Mouse (Mus musculus) limb, embryonic 11.5 days (tissue): ENCODE data around the gene Arl6ip5. TPM values are rescaled to one million over a fixed set of nuclear protein-coding genes. Genes with fewer than 3 reads are reported as not detected.

ENCODE experiments used
- ATAC-seq: fragments of 200-750 bp; cut with Nextera tagmentation; 2 replicates; pipeline ENCODE4 v1.8.0; 2017; ENCODE audit warnings: low read depth; ENCODE audit not compliant: insufficient number of reproducible peaks, low FRiP score, low TSS enrichment
- DNase-seq: peaks from one replicate; pipeline ENCODE4 v3.0.0-alpha.2; 2015; ENCODE audit warnings: low spot score
- H3K27ac ChIP-seq: fragments of 300-500 bp; sonication (generic); replicated peaks from 2 replicates; pipeline ENCODE4 v1.5.1; 2014; ENCODE audit warnings: low read depth, mild to moderate bottlenecking, low read length
- H3K27me3 ChIP-seq: fragments of 300-500 bp; sonication (generic); 2 replicates; pipeline ENCODE4 v1.6.1; 2014; ENCODE audit warnings: mild to moderate bottlenecking, low read length, mixed read lengths; ENCODE audit not compliant: control insufficient read depth, insufficient read depth
- H3K36me3 ChIP-seq: fragments of 300-500 bp; sonication (generic); 2 replicates; pipeline ENCODE4 v1.6.1; 2014; ENCODE audit warnings: mild to moderate bottlenecking, low read length, moderate library complexity, mixed read lengths; ENCODE audit not compliant: control insufficient read depth, insufficient read depth
- H3K4me1 ChIP-seq: fragments of 300-500 bp; sonication (generic); 2 replicates; pipeline ENCODE4 v1.6.1; 2014; ENCODE audit warnings: low read length, mixed read lengths; ENCODE audit not compliant: control insufficient read depth, insufficient read depth
- H3K4me2 ChIP-seq: fragments of 300-500 bp; sonication (generic); 2 replicates; pipeline ENCODE4 v1.6.1; 2014; ENCODE audit warnings: low read depth, mild to moderate bottlenecking, moderate library complexity; ENCODE audit not compliant: severe bottlenecking
- H3K4me3 ChIP-seq: fragments of 300-500 bp; sonication (generic); 2 replicates; pipeline ENCODE4 v1.5.1; 2014; ENCODE audit warnings: low read depth, low read length
- H3K9ac ChIP-seq: fragments of 300-500 bp; sonication (generic); 2 replicates; pipeline ENCODE4 v1.6.1; 2014; ENCODE audit warnings: mild to moderate bottlenecking, low read length
- H3K9me3 ChIP-seq: fragments of 300-500 bp; sonication (generic); 2 replicates; pipeline ENCODE4 v1.6.1; 2016; ENCODE audit warnings: low read length; ENCODE audit not compliant: control insufficient read depth
- WGBS: fragments of 180-500 bp; shearing (Covaris S2); extraction: QIAGEN DNeasy Blood & Tissue Kit; methylation state at CpG from one replicate; pipeline ENCODE4 v1.1.7; 2014; 5-methylcytosine and 5-hydroxymethylcytosine counted together
- polyA plus RNA-seq: library from polyadenylated mRNA; unstranded; fragments of >200 nt; fragmentation: Nextera tagmentation; extraction: Ambion mirVana; gene quantifications from 2 replicates; pipeline ENCODE4 v1.2.1, GENCODE M21; 2014

The Arl6ip5 gene
- polyA plus RNA-seq, 1 experiment from 2014 or later = 30.4 TPM

DNA sequence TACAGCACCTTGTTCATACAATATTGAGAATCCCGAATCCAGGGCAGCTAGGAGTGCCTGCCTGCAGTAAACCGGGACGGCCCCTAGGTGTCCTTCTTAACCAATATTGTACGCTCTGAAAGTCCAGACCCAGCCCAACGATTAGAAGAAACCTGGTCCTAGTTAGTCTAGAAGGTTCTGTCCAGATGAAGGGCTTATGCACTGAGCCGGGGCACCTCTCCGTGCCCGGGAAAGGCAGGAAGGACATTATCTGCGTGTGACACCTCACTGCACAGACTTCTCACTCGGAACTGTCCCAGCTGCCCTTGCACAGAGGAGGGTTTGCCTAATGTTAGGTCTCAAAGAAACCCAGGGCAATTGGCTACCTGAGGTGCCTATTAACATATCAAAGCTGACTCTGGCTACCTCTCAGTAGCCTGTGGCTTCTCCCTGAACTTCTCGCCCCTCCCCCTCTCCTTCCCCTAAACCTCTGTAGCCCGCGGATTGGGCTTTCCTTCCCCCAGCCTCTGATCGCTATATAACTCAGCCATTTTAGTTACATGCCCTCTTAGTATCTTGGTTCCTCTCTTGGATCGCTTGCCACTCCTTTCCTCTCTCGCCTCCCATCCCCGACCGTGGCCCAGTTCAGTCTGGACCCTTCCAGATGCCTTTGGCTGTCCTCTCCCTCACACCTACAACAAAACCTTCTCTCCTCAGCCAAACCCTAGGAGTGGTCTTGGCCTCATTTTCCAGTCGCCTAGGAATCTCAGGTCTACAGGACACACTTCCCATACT lies 67.7 kb downstream of the Arl6ip5 start:
- Histone ChIP-seq H3K27ac (no peak overlapping the region), H3K4me3 (0 out of 2 replicates have a peak overlapping the region, but pooled peaks have one; percentile 7), H3K27me3 (no peaks in the 10 kb centered on the region), H3K9me3 (no peaks in the 10 kb centered on the region), H3K9ac (peak overlapping the region; percentile 24), H3K4me1 (0 out of 2 replicates have a peak, but pooled peaks cover 9% of the 10 kb centered on the region), H3K4me2 (peak overlapping the region; percentile 46), H3K36me3 (no peaks in the 10 kb centered on the region)
- 2% methylated on average over 19 of the region's 19 CpGs for WGBS
- ATAC-seq = peak; percentile 65; the same call in 1 of the 2 replicates
- peak; percentile 88 for DNase-seq

DNA sequence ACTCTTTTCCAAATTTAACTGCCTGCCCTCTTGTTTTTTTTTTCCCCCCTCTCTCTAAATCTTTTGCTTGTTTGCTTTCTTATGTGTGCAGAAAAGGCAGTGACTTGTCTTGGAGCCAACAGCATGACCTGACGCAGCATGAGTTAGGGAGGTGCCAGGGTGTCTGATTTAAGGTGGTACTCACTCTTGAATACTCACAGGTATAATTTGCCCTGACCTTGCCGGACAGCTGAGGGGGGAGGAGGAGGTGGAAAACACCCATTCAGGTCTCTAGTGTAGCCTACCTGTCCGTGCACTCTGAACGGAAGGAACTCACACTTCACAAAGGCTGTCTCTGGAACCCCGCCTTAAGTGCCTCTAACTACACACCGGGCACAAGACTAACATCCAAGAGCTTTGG lies 68.4 kb downstream of the Arl6ip5 start:
- Histone ChIP-seq H3K27ac (no peak overlapping the region), H3K36me3 (no peaks in the 10 kb centered on the region), H3K4me2 (no peak overlapping the region), H3K27me3 (no peaks in the 10 kb centered on the region), H3K9ac (no peak overlapping the region), H3K9me3 (no peaks in the 10 kb centered on the region), H3K4me1 (0 out of 2 replicates have a peak, but pooled peaks cover 9% of the 10 kb centered on the region), H3K4me3 (no peak overlapping the region)
- DNase-seq (no peak), ATAC-seq (no peak)
- WGBS = 46% methylated on average over 6 of the region's 6 CpGs

Other genes starting within 250 kb of the Arl6ip5 start
- 0.74 and 0.81 TPM in 2 replicates for gene Fam19a4, start 150.3 kb upstream of the Arl6ip5 start, polyA plus RNA-seq
- 16.1 and 19.4 TPM in 2 replicates for gene Eogt, start 61.5 kb upstream of the Arl6ip5 start, polyA plus RNA-seq
- 30.1 and 31.1 TPM in 2 replicates for gene Tmf1, start 31.6 kb upstream of the Arl6ip5 start, polyA plus RNA-seq
- gene Uba3, start 5.0 kb upstream of the Arl6ip5 start, polyA plus RNA-seq = 102 and 116 TPM in 2 replicates
- 0.96 and 1.2 TPM in 2 replicates for gene Lmod3, start 42.1 kb downstream of the Arl6ip5 start, polyA plus RNA-seq